Mouse (Mus musculus) layer of hippocampus, adult 9-10 months (tissue): Measurements from ENCODE around the gene Galnt15.

Source experiments
- DNase-seq: peaks from one replicate; pipeline ENCODE4 v3.0.0; 2022; ENCODE audit warnings: low spot score

Galnt15 gene

DNA sequence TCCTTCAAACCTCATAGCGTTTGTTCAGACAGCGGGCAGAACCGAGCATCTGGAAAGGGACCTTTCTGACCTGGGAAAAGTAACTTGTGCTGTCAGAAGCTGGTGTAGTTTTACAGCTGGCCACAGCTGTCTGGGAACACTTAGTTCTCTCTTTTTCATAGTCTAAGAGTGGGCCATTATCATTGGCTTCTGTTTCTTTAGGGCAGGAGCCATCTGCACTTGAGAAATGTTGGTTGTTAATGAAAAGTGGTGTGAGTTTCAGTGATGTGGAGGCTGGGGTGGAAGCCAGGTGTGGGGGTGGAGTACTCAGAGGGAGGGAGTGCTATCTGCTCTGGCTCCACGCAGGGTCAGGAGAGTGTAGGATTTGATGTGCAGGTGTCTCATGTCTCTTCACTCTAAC is 62.3 kb downstream of the Galnt15 start:
- DNase-seq = no peak

DNA sequence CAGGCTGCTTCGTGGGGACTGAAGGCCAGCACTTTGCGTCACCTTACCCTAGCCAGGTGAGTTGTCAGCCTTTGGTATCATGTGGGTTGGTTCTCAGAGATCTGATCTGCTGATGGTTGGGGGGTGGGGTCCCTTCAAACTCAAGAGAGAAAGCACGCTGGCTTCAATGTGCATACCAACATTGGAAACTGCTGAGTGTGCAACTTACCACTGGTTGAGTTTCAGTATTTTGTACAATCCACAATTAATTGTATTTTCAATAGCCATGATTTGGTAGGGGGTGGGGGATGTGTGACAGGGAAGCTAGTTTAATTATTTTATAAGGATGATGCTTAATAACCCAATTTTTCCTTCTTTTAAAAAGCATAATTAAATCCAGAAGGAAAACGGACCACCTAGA is 62.9 kb downstream of the Galnt15 start:
- no peak for DNase-seq

DNA sequence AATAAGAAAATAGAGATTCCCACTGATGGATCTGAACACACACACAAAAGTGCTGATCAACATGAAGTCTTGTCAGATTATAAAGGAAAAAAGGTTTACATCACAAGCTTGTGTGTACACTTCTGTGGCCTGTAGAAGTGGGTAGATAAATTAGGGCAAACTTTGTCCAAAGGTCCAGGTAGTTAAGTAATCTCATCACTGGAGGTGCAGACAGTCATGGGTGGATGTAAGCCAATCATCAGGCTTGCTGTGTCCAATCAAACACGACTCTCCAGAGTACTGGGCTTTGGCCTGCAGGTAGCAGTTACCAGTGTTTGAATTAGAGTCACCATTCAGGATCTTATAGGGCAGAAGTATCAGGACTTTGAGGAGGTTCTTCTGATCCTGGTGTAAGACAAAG is 64.2 kb downstream of the Galnt15 start:
- DNase-seq = no peak

DNA sequence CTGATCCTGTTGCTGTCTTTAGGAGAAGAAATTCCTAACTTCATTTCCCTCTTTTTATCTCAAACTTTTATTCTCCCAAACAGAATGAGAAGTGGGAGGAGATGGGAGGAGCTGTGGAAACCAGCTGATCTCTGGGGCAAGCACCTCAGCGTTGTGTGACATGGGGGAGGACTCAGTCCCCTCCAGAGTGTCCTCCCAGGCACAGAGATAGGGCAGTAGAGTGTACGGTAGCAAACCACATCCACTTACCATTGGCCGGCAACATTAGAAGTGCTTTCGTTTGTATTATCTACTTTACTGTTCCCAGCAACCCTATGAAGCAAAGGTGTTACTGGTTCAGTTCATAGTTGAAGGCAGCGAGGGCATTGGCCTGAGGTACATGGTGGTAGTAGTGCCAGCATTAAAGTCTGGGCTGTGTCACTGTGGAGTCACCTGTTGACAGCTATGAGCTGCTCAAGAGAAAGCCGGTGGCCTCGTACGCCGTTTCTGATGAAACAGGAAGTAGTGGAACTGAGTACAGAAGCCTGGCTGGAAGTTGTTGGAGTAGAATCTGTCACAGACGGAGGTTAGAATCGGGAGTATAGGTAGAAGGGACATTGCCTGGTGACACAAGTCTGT is 64.8 kb downstream of the Galnt15 start:
- DNase-seq = no peak

DNA sequence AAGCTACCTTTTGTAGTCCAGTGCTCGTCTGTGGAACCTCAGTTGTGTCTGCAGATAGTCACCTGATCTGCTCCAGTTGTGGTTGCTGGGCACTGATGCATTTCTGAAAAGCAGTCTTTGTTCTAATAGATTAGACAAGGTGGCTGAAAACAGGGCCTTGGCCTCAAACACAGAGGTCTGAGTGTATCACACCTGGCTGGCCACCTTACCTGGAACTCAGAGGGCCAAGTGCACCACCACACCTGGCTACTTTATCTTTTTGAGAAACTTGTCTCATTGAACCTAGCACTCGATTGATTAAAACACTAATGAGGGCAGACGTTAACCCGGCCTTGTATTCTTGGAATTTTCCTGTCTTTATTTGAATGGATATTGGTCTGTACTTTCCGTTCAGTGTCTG is 66.9 kb downstream of the Galnt15 start:
- no peak for DNase-seq

DNA sequence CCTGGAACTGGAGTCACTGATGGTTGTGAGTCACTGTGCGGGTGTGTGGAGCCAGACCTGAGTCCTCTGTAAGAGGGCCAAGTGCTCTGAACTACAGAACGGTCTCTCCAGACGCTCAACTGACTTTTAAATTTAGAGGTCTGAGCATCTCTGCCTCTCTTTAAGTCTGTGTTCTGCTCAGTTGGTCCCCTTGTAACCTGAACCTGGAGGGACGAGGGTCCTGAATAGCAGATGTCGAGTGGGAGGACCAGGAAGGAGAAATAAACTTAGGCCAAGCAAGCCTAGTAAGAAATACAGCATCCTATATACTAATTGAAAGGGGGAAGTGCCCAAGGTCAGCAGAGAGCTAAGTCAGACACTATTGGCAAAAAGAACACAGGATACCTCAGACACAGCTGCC is 68.0 kb downstream of the Galnt15 start:
- DNase-seq = no peak

DNA sequence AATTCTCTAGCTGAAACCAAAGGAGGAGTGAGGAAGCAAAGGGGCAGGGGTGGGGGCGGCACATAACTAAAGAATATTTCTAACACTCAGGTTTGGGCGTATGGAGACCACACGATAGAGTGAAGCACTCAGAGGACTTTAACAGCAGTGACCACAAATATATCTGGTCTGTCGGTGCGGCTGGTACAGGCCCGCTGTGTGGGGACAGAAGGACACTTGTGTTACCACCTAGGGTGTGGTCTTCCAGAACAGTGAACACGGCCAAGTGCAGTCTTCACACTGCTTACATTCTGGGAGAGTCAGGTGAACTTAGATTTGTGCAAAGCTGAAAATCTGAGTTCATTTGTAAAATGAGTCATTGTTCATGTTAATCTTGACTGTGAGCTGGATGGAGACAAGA is 68.9 kb downstream of the Galnt15 start:
- DNase-seq = no peak

DNA sequence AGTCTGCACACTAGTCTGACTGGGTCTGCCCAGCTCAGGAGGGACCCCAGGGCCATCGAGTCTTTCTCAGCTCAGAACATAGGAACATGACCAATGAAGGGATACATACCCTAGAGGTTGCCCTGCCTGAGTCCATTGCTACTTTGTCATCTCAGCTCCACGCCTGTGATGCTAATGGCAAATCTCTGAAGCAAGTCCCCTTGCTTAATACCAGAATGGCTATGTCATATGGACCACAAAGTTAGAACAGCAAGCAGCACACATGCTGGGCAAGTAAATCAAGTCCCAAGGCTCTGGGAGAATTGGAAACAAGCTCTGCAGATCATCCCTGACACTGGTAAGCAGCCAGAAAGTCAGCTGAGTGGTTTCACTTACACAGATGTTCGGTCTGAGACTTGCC is 70.2 kb downstream of the Galnt15 start:
- no peak for DNase-seq

DNA sequence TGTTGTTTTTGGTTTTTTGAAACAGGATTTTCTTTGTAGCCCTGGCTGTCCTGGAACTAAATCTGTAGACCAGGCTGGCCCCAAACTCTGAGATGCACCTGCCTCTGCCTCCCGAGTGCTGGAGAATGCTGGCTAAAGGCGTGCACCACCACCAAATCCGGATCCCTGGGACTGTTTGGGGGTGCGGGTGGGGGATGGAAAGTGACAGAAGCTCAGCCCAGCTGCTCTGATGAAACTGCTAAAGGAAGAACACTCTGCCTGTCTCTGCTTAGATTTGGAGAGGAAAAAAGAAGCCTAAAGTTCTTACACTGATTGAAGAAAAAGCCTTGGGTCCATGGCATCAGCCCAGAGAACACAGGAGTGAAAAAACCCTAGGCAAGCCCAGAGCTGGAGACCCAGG is 74.8 kb downstream of the Galnt15 start:
- DNase-seq = no peak

DNA sequence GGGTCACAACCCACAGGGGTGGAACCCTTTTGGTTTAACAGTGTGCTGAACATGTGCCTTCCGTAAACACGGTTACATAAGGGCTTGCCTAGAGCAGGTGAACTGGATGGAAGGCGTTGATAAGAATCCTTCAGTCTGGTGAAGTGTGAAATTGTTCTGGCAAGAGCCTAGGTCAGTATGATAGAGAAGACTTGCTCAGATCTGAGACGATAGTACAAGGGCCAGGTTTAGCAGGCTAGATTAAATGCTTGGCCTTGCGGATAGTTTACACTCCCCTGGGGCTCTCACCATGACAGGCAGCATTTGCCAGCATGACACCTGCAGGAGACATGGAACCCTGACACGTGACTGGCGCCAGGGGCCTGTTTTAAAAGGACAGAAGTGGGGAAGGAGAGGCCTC is 76.9 kb downstream of the Galnt15 start:
- DNase-seq = no peak

DNA sequence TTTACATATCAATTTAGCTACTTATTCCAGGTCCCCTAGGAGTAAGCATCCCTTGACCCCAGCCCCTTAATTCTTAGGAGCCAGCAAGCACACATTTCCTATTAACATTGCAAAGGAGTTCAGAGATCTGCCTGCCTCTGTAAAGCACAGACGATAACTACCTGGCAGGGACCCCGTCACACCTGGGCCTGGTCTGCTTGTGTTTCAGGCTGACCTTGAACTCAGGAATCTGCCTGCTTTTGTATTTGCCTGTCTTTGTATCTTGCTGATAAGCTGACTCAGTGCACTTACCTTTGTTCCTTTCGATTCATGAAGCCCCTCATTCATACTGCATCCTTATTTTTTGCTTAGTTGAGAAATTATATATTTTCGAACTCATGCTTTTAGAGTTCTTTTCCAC is 78.1 kb downstream of the Galnt15 start:
- no peak for DNase-seq
